Mouse (Mus musculus) MEL (cell line): ENCODE data around the gene Ube2i.

Experiments
- BHLHE40 ChIP-seq: IDR thresholded peaks from 2 replicates; pipeline ENCODE4 v1.6.1; 2012; ENCODE audit warnings: low read depth, mild to moderate bottlenecking, inconsistent platforms, low read length, improper control_type of control experiment, borderline replicate concordance
- CTCF ChIP-seq, 3 experiments: IDR thresholded peaks in 2 of 3; conservative IDR thresholded peaks in 1 of 3; 2 replicates each; pipeline ENCODE4 v1.5.1; 2011 to 2012; ENCODE audit warnings: low read length in 3 of 3, low read depth in 2 of 3, mild to moderate bottlenecking in 2 of 3, improper control_type of control experiment in 1 of 3, inconsistent platforms in 1 of 3, mixed read lengths in 1 of 3, moderate library complexity in 1 of 3; ENCODE audit not compliant: control insufficient read depth in 1 of 3, insufficient read depth in 1 of 3, poor library complexity in 1 of 3, severe bottlenecking in 1 of 3
- EP300 ChIP-seq, 2 experiments: IDR thresholded peaks; 2 replicates each; pipeline ENCODE4 v1.6.1; 2011; ENCODE audit warnings: improper control_type of control experiment in 2 of 2, low read length in 2 of 2, low read depth in 1 of 2, mild to moderate bottlenecking in 1 of 2
- HCFC1 ChIP-seq: IDR thresholded peaks from 2 replicates; pipeline ENCODE4 v1.6.1; 2012; ENCODE audit warnings: low read depth, mild to moderate bottlenecking, inconsistent platforms, low read length, improper control_type of control experiment, moderate library complexity
- MAZ ChIP-seq: IDR thresholded peaks from 2 replicates; pipeline ENCODE4 v1.6.1; 2012; ENCODE audit warnings: low read depth, mild to moderate bottlenecking, inconsistent platforms, low read length, improper control_type of control experiment
- MEF2A ChIP-seq: IDR thresholded peaks from 2 replicates; pipeline ENCODE4 v1.6.1; 2014; ENCODE audit warnings: low read depth, mild to moderate bottlenecking, inconsistent platforms, low read length, improper control_type of control experiment; ENCODE audit not compliant: poor library complexity, insufficient replicate concordance, severe bottlenecking; ENCODE audit errors: extremely low read depth
- POLR2AphosphoS5 ChIP-seq: IDR thresholded peaks from 2 replicates; pipeline ENCODE4 v1.6.1; 2012; ENCODE audit warnings: low read depth, borderline replicate concordance, mild to moderate bottlenecking, inconsistent platforms, low read length, moderate library complexity, mixed read lengths
- USF1 ChIP-seq: IDR thresholded peaks from 2 replicates; pipeline ENCODE4 v1.6.1; 2014; ENCODE audit warnings: low read depth, mild to moderate bottlenecking, inconsistent platforms, low read length, improper control_type of control experiment, moderate library complexity

- TF ChIP-seq BHLHE40 (peak; percentile 89), HCFC1 (peak; percentile 83), CTCF (IDR thresholded peaks at IDR 0.05 in 2 of 3, conservative IDR thresholded peaks at IDR 0.05 in 1 of 3; ENCODE audit: control insufficient read depth in 1 of 3, insufficient read depth in 1 of 3, low read depth in 2 of 3, low read length in 3 of 3, poor library complexity in 1 of 3, severe bottlenecking in 1 of 3) (no peak), MAZ (peak; percentile 77; the same call in 1 of the 2 replicates), EP300 (IDR thresholded peaks at IDR 0.05; ENCODE audit: low read depth in 1 of 2, low read length in 2 of 2) (no peak), POLR2AphosphoS5 (no peak), MEF2A (no peak), USF1 (peak; percentile 95)
Observed at GRCm38 (mm10) chr17:25239695-25240636, 34.5 kb downstream of the Ube2i start, which contains the start of the genes Gnptg and Tsr3.
